Mouse (Mus musculus): ENCODE data around the gene Ap3d1.

Ap3d1 gene

DNA sequence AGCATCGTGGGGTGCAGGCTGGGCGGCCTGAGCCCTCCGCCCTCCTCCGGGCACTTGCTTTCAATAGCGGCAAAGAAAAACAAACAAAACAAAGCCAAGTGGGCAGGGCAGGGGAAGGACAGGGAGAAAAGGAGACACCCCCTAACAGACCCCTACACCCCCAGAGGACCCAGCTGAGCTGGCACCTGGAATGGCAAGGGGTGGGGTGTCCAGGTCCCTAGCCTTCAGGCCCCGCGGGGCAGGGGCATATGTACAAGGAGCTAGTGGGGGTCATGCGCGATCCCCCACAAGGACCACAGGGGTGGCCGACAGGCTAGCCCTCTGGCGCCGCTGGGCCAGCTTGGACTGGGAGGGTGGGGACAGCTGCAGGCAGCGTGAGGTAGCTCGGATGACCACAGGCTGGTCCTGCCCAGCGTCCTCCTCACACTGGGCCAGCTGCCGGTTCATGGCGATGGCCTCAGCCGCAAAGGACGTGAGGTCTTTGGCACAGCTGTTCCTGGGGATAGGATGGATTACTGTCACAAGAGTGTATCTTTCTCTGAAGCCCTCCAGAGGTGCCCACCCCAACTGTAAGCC is 75.1 kb downstream of the Ap3d1 start:
- no peak for DNase-seq (ENCODE audit: extremely low spot score)

GRCm38 (mm10) chr10:80665981-80666733 is 75.9 kb downstream of the Ap3d1 start:
- DNase-seq (ENCODE audit: extremely low spot score) = no peak

- DNase-seq (ENCODE audit: extremely low spot score) = no peak
Measured at GRCm38 (mm10) chr10:80665459-80665858, 76.6 kb downstream of the Ap3d1 start.

GRCm38 (mm10) chr10:80665016-80665380 is 77.1 kb downstream of the Ap3d1 start:
- DNase-seq (ENCODE audit: extremely low spot score) = peak; percentile 48

DNA sequence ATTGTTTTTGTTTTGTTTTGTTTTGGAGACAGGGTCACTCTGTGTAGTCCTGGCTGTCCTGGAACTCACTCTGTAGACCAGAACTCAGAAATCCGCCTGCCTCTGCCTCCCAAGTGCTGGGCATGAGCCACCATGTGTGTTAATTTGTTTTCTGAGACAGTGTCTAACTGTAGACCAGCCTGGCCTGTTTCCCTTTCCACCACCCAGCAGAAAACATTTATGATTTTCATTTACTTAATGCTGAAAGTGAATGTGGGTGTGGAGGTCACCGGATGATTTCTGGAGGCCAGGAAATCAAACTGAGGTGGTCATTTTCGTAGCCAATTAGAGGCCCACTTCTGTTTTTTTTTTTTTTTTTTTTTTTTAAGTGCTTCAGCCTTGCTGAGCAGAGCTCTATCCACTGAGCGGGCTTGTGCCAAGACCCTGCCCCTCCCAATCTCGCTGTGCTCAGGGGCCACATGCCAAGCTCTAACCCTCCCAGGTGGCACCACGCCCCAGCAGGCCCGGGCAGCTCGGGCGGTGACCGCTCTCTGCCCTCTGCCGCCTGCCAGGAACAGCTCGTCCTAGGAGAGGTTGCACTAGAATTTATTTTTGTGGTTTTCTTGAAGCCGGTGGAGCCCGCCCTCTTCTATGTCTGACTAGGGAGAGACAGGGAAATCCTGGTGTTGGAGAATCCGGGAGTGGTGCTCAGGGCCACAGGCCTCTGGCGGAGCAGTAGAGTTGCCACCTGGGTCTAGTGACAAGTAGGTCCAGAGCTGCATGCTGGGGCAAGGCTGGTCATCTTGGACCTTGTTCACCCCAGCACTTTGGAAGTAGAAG is 77.7 kb downstream of the Ap3d1 start:
- no peak for DNase-seq (ENCODE audit: extremely low spot score)

- no peak for DNase-seq (ENCODE audit: extremely low spot score)
Measured at GRCm38 (mm10) chr10:80663485-80664196, 78.4 kb downstream of the Ap3d1 start.

DNA sequence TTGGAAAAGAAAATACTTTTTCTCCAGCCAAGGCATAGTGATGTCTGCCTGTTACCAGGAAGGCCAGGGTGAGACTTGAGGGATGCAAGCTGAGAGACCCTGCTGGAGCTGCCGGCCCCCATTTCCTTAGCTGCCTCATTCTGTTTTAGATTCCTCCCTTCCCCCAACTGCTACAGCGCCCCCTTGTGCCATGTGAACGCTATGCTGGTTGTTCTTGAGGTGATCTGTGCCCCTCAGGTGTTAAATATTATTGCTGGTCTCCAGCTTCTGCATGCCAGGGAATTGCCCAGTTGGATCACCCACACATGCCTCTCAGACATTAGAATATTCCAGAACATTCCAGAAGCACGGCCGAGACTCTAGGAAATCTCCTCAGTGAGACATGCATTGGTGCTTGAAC is 80.9 kb downstream of the Ap3d1 start:
- DNase-seq (ENCODE audit: extremely low spot score) = no peak

DNA sequence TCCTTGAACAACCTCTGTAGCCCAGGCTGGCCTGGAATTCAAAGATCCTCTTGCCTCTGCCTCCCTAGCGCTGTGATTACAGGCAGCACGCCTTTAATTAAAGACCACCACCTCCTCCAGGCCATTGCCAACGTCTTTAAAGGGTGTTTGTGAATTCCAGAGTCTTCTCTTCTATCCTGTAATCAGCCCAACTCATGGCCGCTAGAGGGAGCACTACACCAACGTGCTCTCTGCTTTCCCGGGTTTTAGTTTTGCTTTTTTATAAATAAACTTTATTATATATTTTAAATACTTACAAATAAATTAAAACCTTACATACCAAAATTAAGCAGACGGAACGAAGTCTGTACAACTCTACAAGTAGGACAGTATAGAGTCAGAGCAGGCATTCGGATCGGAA is 82.9 kb downstream of the Ap3d1 start:
- DNase-seq (ENCODE audit: extremely low spot score) = peak; percentile 66

- DNase-seq (ENCODE audit: extremely low spot score) = no peak
Measured at GRCm38 (mm10) chr10:80658841-80659202, 83.2 kb downstream of the Ap3d1 start.

- DNase-seq (ENCODE audit: extremely low spot score) = no peak
Measured at GRCm38 (mm10) chr10:80658194-80658840, 83.7 kb downstream of the Ap3d1 start.
